ENCODE assay signal across 8 mouse cellular contexts in the genomic region with DNA sequence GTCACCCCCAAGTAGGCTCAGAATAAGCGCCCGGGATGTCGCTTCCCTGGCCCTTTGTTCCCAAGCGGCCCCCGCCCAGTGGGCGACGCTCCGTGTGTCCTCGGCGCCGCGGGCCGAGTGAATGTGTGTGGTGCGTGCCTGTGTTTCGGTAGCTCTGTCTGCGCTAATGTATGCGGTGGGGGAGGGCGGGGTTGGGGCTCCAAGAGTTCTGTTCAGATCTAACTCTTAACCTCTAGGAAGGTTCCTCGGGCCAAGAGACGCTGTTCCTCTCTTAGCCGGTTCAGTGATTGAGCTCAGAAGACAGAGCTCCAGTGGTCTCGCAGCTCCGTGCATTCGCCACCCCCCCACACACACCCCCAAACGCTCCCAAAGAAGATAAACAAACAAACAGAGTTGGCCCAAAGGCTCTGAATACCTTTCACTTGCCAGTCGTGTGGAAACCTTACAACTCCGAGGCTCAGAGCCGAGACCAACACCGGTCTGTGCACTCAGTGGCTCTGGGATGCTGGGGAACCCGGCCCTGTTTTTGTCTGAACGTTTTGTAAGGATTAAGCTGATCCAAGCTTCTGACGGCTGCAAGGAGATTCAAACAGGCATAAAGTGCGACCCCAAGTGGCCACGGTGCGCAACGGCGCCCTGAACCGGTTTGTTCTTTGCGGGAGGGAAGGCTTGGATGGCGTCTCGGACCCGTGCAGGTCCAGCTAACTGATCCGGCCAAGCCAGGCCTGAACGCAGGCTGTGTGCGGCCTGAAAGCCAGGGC. TPM values are rescaled to one million over a fixed set of nuclear protein-coding genes. Genes with fewer than 3 reads are reported as not detected.
A peak's percentile ranks its signal among the peaks of the same experiment; 100 is the strongest.
DNase-seq lines count a peak whose midpoint lies in the region; ATAC-seq and TF ChIP-seq lines count a peak whose summit lies in the region.

No protein-coding gene starts in this region.

- H3K4me3 ChIP-seq in hindbrain, embryonic 14.5 days (replicated peaks; ENCODE audit: low read length), result peak overlapping the region; percentile 48

- CTCF ChIA-PET in Patski (lab: Charles Lee), result interaction anchor here (1.0 to 2.3 kb wide), 9 partner anchors 24 to 304 kb away, joined by 3 to 11 read pairs (median 4); no protein-coding TSS in a partner anchor

- no peak for TF ChIP-seq CTCF in Patski (IDR thresholded peaks at IDR 0.05)

- ATAC-seq in Patski, result peak; percentile 67
- peak; percentile 79 for ATAC-seq in hindbrain, embryonic 14.5 days (ENCODE audit: low FRiP score)

- H3K4me2 ChIP-seq in hindbrain, embryonic 14.5 days (replicated peaks), result peak overlapping the region; percentile 75

- POLR2A ChIA-PET in Patski (lab: Charles Lee), result interaction anchor here (0.5 to 1.2 kb wide), 3 partner anchors 182 to 218 kb away, joined by 3 to 4 read pairs (median 3); no protein-coding TSS in a partner anchor

- under 1% methylated on average over 45 of the region's 45 CpGs for WGBS in hindbrain, embryonic 14.5 days

- peak overlapping the region; percentile 68 for H3K9ac ChIP-seq in hindbrain, embryonic 14.5 days

- no peaks in the 10 kb centered on the region for H3K9me3 ChIP-seq in hindbrain, embryonic 14.5 days (ENCODE audit: control insufficient read depth, low read length)

- in situ Hi-C loops in Patski (cut with MboI; ENCODE audit: low pct_unique_long_range_greater_than_20kb), result loop anchor here (5.0 to 25.0 kb wide), 4 partner anchors 143 to 730 kb away; no protein-coding TSS in a partner anchor

- H3K27me3 ChIP-seq in Patski, result peaks cover 39% of the 10 kb centered on the region
- peaks cover 82% of the 10 kb centered on the region for H3K27me3 ChIP-seq in hindbrain, embryonic 14.5 days (ENCODE audit: control insufficient read depth, insufficient read depth, low read length)

- peak; percentile 73 for DNase-seq in Patski (ENCODE audit: low read depth, low spot score)
- DNase-seq in cerebellum, postnatal 14 days, result peak; percentile 92
- peak; percentile 93 for DNase-seq in frontal cortex, postnatal 25 days (ENCODE audit: low spot score in 2 of 2)
- DNase-seq in hindbrain, embryonic 14.5 days (ENCODE audit: low spot score), result peak; percentile 94
- peak; percentile 78 for DNase-seq in left cerebral cortex, adult 11 months (ENCODE audit: low spot score)
- DNase-seq in lung, postnatal 36 days, result peak; percentile 95
- peak; percentile 79 for DNase-seq in retina, postnatal 7 days (ENCODE audit: low read depth, low spot score)
- DNase-seq in urinary bladder, adult 18-20 months (ENCODE audit: low spot score in 2 of 2), result peak; percentile 84 to 95

- peaks cover 16% of the 10 kb centered on the region; the same call in 1 of the 2 replicates for H3K4me1 ChIP-seq in hindbrain, embryonic 14.5 days (replicated peaks; ENCODE audit: control insufficient read depth, insufficient read depth, low read length)

- H3K36me3 ChIP-seq in hindbrain, embryonic 14.5 days (replicated peaks; ENCODE audit: control insufficient read depth, insufficient read depth), result no peaks in the 10 kb centered on the region

- H3K27ac ChIP-seq in hindbrain, embryonic 14.5 days, result peak overlapping the region; percentile 81

RNA-seq across cellular contexts. Expression of gene Mafb, which starts 0.8 kb away (rescaled TPM):
- 11.8 TPM for polyA plus RNA-seq in Patski (2021)
- polyA plus RNA-seq in hindbrain, embryonic 14.5 days (2014; fragmentation: Nextera tagmentation; extraction: Ambion mirVana), result 25.1 and 29.0 TPM in 2 replicates

RNA-seq across cellular contexts. Expression of gene Gm826, which starts 33.7 kb away (rescaled TPM):
- 0.35 TPM for polyA plus RNA-seq in Patski (2021)
- polyA plus RNA-seq in hindbrain, embryonic 14.5 days (2014; fragmentation: Nextera tagmentation; extraction: Ambion mirVana), result 0.36 TPM in 1 of 2 replicates, not detected in the other

Comparison
In these comparisons a context has a peak if more than half of its experiments do, and no peak if none do; other contexts are left out.
1. Peak in every context shown above with its lines: DNase-seq, ATAC-seq, H3K4me3 ChIP-seq and H3K27ac ChIP-seq.